Mouse (Mus musculus): ENCODE results near the gene H2-DMb2. TPM values are rescaled to one million over a fixed set of nuclear protein-coding genes. Genes with fewer than 3 reads are reported as not detected.

Gene H2-DMb2
- total RNA-seq, 2 experiments from 2014 or later: 2.0 to 7.5 TPM

- DNase-seq: no peak
Measured at GRCm38 (mm10) chr17:34179913-34180859, 37.1 kb downstream of the H2-DMb2 start.

GRCm38 (mm10) chr17:34183564-34184219 lies 40.6 kb downstream of the H2-DMb2 start:
- DNase-seq: no peak

GRCm38 (mm10) chr17:34185526-34185925 lies 42.4 kb downstream of the H2-DMb2 start:
- no peak for DNase-seq

DNA sequence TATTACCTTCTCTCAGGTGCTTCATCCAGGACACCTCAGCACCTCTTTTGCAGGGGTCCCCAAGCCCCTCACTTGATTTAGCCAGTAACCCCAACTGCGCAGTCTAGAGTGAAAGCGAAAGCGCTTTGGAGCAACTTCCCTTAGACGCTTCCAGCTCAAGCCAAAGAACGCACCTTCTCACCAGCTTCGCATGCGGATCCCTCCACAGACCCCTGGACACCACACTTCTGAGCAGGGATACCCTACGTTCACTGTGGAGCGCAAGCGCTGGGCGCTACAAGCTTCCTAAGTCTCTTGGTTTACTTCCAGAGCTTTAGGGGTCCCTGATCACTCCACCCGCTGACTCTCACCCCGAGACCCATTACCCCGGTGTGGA lies 43.8 kb downstream of the H2-DMb2 start:
- DNase-seq: peak in 1 of 2 experiments; percentile 59

DNA sequence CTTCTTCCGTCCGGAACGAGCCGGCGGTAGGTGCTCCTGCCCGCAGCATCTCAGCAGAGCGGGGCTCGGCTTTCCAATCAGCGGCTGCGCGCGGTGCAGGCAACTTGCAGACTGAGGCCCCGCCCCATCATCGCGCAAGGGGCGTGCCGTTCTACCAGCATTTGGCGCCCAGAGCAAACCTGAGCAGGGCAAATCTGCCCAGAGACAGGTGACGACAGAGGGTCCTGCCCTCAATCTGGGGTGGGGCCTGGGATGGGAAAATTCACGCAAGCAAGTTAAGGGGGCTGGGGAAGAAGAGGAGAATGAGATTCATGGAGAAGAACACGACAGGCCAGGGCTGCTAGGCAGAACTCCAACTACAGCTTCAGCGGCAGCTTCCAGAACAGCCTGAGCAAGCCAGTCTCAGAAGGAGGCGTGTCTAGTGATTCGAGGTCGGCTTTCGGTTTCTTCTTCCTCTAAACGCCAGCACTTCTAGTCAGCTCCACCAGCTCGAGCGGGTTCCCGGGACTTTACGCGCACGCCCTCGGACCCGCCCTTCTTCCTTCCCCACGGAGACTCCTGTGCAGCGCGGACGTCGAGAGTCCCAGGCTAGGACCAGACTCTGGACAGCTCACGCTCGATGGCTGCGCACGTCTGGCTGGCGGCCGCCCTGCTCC lies 44.3 kb downstream of the H2-DMb2 start, which contains the start of the genes Tap1 and Psmb9:
Gene Tap1 (plus strand): TSS at position 293 of the 656 bp plus-strand sequence.
Gene Psmb9 (minus strand): TSS at position 504 of the 656 bp plus-strand sequence.
- peak; percentile 98 to 99 for DNase-seq

DNA sequence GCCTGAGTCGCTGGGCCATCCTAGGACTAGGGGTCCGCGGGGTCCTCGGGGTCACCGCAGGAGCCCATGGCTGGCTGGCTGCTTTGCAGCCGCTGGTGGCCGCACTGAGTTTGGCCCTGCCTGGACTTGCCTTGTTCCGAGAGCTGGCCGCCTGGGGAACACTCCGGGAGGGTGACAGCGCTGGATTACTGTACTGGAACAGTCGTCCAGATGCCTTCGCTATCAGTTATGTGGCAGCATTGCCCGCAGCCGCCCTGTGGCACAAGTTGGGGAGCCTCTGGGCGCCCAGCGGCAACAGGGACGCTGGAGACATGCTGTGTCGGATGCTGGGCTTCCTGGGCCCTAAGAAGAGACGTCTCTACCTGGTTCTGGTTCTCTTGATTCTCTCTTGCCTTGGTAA lies 44.9 kb downstream of the H2-DMb2 start:
- DNase-seq: peak; percentile 58 to 64

GRCm38 (mm10) chr17:34188986-34189385 lies 45.9 kb downstream of the H2-DMb2 start:
- DNase-seq: no peak

- no peak for DNase-seq
Measured at GRCm38 (mm10) chr17:34192852-34193251, 49.7 kb downstream of the H2-DMb2 start.

DNA sequence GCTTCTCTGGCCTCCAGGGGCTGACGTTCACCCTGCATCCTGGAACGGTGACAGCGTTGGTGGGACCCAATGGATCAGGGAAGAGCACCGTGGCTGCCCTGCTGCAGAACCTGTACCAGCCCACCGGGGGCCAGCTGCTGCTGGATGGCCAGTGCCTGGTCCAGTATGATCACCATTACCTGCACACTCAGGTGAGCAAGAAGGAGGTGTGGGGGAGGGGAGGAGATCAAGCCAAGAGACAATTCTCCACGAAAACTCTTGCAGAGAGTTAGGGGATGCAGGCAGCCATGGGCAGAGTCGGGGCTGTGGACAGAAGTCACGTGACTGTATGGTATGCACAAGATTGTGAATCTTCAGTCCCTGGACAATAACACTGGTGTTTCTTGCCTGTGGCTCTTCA lies 50.4 kb downstream of the H2-DMb2 start:
- DNase-seq: no peak

GRCm38 (mm10) chr17:34194723-34195122 lies 51.6 kb downstream of the H2-DMb2 start:
- DNase-seq: no peak

DNA sequence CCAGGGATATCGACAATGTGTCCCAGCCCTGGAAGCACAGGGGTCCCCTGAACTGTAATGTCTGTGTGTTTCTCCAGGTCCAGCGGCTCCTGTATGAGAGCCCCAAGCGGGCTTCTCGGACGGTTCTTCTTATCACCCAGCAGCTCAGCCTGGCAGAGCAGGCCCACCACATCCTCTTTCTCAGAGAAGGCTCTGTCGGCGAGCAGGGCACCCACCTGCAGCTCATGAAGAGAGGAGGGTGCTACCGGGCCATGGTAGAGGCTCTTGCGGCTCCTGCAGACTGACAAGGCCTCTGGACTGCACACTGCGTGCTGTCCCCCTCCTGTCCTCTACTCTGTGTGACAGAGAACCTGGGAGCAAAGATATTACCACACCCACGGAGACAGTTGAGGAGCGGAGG lies 53.4 kb downstream of the H2-DMb2 start:
- peak in 1 of 2 experiments; percentile 30 for DNase-seq

DNA sequence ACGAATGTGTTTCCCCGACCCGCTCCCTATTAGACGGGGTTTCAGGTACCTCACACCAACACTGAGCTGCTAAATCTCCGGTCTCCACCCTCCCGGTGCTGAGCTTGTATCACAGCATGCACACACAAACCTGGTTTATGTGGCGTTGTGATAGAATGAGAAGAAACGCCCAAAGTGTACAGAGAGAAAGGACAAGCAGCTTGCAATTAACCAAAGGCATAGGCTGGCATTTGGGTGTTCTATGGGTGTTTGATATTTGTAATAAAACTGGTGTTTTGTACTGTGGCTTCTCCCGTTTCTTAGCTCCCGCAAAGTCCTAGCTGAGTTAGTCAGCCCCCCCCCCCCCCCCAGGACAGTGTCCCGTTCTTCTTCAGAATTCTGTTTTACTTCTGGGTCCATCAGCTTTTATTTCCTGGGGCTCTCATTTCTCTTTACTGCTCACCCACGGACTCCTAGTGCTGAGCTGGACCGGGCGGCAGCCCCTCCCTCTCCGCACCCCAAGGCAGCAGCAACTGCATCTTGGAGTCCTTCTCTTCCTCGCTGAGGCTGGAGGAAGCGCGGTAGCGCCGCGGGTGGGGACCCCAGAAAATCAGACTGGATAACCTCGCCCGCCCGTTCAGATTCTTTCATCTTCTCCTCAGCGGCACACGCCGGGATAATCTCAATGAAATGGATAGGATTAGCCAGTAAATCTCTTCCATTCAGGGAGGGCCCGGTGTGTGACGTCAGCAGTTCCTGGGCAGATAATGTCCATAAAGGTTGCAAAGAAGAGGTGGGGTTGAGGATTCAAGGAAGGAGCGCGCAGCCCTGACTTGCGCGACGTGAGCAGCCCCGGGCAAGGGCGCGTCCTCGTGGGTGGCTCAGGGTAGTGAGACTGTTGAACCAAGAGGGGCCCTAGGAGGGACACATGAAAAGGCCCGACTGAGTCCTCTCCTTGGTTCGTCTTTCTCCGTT lies 54.1 kb downstream of the H2-DMb2 start, which contains the start of gene Psmb8:
Gene Psmb8 (plus strand): TSS at position 781 of the 954 bp plus-strand sequence.
- DNase-seq: peak; percentile 95 to 97

DNA sequence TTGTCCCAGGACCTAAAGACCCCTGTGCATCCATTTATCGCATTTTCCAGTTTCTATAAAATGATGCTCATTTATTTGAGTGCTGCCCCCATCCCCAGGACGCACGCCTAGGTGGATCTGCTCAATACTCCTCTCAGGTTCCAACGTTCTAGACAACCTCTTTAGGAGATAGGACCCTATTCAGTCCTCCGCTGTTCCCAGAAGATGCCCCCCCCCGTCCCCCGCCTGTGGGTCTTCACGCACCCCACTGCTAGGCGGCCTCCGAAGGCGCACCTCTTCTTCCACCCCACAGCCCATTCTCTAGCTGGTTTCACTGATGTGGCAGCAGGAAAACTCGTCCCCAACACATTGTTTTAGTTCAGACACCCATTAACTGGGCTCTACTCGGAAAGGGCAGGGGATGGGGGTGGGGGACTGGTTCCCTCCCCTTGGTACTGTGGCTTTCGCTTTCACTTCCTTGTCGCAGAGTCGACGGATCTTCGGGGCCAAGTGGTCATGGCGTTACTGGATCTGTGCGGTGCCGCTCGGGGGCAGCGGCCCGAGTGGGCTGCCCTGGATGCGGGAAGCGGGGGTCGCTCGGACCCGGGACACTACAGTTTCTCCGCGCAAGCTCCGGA lies 54.9 kb downstream of the H2-DMb2 start:
- DNase-seq: peak; percentile 79 to 86

GRCm38 (mm10) chr17:34198521-34198912 lies 55.4 kb downstream of the H2-DMb2 start:
- no peak for DNase-seq

DNA sequence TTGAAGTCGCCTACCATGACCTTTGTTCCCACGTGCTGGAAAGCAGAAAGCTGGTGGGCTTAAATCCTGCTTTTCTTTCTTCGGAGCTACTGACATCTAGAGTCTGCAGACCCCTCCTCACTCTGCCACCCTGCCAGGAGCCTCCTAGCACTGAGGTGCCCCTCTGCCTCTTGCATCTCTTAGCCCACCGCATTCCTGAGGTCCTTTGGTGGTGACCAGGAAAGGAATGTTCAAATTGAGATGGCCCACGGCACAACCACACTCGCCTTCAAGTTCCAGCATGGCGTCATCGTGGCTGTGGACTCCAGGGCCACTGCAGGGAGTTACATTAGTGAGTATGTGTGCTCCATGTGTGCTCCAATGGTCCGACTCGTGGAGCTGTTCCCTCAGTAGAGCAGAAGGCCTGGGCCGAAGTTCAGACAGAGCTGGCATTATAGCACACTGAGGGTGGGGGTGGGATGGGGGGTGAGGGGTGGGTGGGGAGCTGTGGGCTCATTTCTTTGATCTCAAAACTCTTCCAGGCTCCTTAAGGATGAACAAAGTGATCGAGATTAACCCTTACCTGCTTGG lies 56.0 kb downstream of the H2-DMb2 start:
- DNase-seq: no peak

DNA sequence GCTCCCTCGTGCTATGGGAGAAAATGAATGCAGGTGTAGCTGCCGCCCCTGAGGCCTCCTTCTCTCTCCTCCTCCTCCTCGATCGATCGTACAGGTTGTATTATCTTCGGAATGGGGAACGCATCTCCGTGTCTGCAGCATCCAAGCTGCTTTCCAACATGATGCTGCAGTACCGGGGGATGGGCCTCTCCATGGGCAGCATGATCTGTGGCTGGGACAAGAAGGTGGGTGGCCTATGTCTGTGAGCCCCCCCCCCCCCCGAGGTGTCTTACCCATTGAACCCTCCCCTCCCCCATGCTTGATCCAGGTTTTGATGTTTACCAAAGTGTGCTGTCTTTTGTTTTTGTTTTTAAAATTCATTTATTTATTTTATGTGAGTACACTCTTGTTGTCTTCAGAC lies 56.9 kb downstream of the H2-DMb2 start:
- no peak for DNase-seq

DNA sequence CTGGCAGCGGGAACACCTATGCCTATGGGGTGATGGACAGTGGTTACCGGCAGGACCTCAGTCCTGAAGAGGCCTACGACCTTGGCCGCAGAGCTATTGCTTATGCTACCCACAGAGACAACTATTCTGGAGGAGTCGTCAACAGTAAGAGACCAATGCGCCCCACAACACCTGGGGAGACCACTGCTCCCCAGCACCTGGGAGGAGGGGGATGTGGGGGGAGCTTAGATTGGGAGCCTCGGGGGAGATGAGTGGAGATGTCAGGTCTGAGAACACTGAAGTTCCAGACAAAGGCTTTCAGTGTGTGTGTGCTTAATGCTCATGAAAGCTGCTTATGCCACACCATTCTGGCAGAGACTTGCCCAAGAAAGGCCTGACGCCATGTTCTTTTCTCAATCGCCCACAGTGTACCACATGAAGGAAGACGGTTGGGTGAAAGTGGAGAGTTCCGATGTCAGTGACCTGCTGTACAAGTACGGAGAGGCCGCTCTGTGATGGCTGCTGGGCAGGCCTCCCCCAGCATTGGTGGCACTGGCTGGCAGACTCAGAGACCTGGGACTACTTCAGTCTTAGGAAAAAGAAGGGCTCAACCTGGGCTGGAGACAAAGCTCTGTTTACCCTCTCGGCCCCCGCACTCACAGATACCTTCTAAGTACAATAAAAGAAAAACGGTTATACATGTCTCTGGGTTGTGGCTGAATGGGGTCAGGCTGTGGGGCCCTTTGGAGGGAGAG lies 57.8 kb downstream of the H2-DMb2 start:
- no peak for DNase-seq
